Mouse (Mus musculus) stomach, postnatal 0 days (tissue): ENCODE measurements around the gene Rdh13. TPM values are rescaled to one million over a fixed set of nuclear protein-coding genes. Genes with fewer than 3 reads are reported as not detected.

Experiments
- ATAC-seq: fragments of 200-750 bp; cut with Nextera tagmentation; 2 replicates; pipeline ENCODE4 v1.8.0; 2017; ENCODE audit not compliant: low FRiP score, low TSS enrichment
- DNase-seq: peaks from one replicate; pipeline ENCODE4 v3.0.0-alpha.2; 2016; ENCODE audit warnings: low spot score
- H3K27ac ChIP-seq: fragments of 300-500 bp; sonication (generic); replicated peaks from 2 replicates; pipeline ENCODE4 v1.5.1; 2014; ENCODE audit warnings: mild to moderate bottlenecking, control low read depth
- H3K27me3 ChIP-seq: fragments of 300-500 bp; sonication (generic); 2 replicates; pipeline ENCODE4 v1.6.1; 2014; ENCODE audit warnings: low read length; ENCODE audit not compliant: control insufficient read depth, insufficient read depth
- H3K36me3 ChIP-seq: fragments of 300-500 bp; sonication (generic); 2 replicates; pipeline ENCODE4 v1.6.1; 2014; ENCODE audit warnings: low read length, mixed read lengths; ENCODE audit not compliant: control insufficient read depth, insufficient read depth
- H3K4me1 ChIP-seq: fragments of 300-500 bp; sonication (generic); replicated peaks from 2 replicates; pipeline ENCODE4 v1.6.1; 2014; ENCODE audit warnings: antibody characterized with exemption; ENCODE audit not compliant: control insufficient read depth, insufficient read depth
- H3K4me2 ChIP-seq: fragments of 300-500 bp; sonication (generic); replicated peaks from 2 replicates; pipeline ENCODE4 v1.6.1; 2014; ENCODE audit warnings: low read depth, mild to moderate bottlenecking, control low read depth, moderate library complexity
- H3K4me3 ChIP-seq: fragments of 300-500 bp; sonication (generic); 2 replicates; pipeline ENCODE4 v1.5.1; 2014; ENCODE audit warnings: low read depth, low read length, control low read depth
- H3K9ac ChIP-seq: fragments of 300-500 bp; sonication (generic); 2 replicates; pipeline ENCODE4 v1.6.1; 2014; ENCODE audit warnings: mild to moderate bottlenecking, low read length, control low read depth, mixed read lengths
- H3K9me3 ChIP-seq: fragments of 300-500 bp; sonication (generic); 2 replicates; pipeline ENCODE4 v1.6.1; 2016; ENCODE audit warnings: low read length; ENCODE audit not compliant: control insufficient read depth
- CTCF ChIP-seq: IDR thresholded peaks from 2 replicates; pipeline ENCODE4 v1.5.1; 2016; ENCODE audit warnings: antibody characterized with exemption, low read depth, mild to moderate bottlenecking, moderate library complexity
- EP300 ChIP-seq: optimal IDR thresholded peaks from 2 replicates; pipeline ENCODE3; 2016; ENCODE audit warnings: antibody characterized with exemption
- WGBS: fragments of 180-500 bp; shearing (Covaris S2); extraction: QIAGEN DNeasy Blood & Tissue Kit; methylation state at CpG from one replicate; pipeline ENCODE4 v1.1.7; 2014; 5-methylcytosine and 5-hydroxymethylcytosine counted together
- polyA plus RNA-seq: library from polyadenylated mRNA; unstranded; fragments of >200 nt; fragmentation: Nextera tagmentation; extraction: Ambion mirVana; gene quantifications from 2 replicates; pipeline ENCODE4 v1.2.1, GENCODE M21; 2015

Rdh13 gene
- 29.0 and 30.0 TPM in 2 replicates for polyA plus RNA-seq

DNA sequence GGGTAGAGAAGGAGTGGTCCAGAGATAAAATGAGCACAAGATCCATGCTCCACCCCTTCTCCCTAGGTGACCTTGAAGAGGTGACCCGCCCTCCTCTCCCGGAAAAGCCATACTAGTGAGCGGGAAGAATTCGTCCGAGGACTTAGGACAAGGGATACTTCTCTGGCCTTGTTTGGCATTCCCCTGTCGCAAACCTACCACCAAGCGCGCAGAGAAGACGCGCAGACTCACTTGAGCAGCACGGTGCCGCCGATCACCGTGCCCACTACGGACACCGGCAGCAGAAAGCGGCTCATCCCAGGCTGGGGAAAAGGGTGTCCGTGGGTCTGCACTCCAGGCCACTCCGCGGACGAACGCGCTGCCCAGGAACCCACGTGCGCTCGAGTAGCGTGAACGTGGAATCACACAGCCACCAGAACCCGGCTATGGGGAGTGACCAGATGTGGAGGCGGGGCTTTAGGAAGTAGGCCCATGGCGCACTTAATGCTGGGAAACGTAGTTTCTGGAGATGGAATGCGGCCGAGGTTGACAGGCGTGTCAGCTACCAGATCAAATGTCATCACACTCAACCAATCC is at the start of gene Rdh13:
TSS of gene Rdh13 (minus strand) at position 434 of the 576 bp plus-strand sequence.
- Histone ChIP-seq H3K9me3 (no peaks in the 10 kb centered on the region), H3K4me3 (peak within 1 kb of the TSS; percentile 73), H3K4me1 (0 out of 2 replicates have a peak, but pooled peaks cover 2% of the 10 kb centered on the region), H3K4me2 (peak within 1 kb of the TSS; percentile 75), H3K27me3 (no peaks in the 10 kb centered on the region), H3K36me3 (peaks cover 9% of the 10 kb centered on the region), H3K9ac (peak within 1 kb of the TSS; percentile 74), H3K27ac (peak within 1 kb of the TSS; percentile 89)
- no peak for TF ChIP-seq EP300
- TF ChIP-seq CTCF, result no peak
- under 1% methylated on average over 35 of the region's 35 CpGs for WGBS
- ATAC-seq, result peak; percentile 93
- DNase-seq, result peak; percentile 88

DNA sequence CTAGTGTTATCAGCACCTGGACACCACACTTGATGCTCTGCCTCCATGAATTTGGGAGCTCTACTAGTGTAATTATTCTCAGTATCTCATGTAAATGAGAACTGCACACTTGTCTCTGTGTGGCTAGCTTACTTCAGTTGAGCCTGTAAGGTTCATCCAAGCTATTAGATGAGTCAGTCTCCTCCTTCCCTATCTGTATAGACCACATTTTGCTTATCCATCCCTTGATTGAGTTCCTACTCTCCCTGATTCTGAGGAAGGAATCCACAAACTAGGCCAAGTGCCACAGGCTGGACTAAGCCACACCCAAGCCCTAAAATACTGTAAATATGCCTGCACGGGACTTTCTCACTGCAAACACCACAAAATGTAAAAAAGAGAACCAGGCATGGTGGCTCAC is 48.5 kb upstream of the Rdh13 start:
- Histone ChIP-seq H3K4me3 (no peak overlapping the region), H3K27me3 (no peaks in the 10 kb centered on the region), H3K9ac (no peak overlapping the region), H3K4me2 (no peak overlapping the region), H3K27ac (no peak overlapping the region), H3K4me1 (peaks cover 5% of the 10 kb centered on the region), H3K9me3 (no peaks in the 10 kb centered on the region), H3K36me3 (peaks cover 18% of the 10 kb centered on the region)
- WGBS, result 23% methylated on average over 1 of the region's 1 CpGs
- ATAC-seq (no peak), DNase-seq (no peak)
- TF ChIP-seq CTCF (no peak), EP300 (no peak)

DNA sequence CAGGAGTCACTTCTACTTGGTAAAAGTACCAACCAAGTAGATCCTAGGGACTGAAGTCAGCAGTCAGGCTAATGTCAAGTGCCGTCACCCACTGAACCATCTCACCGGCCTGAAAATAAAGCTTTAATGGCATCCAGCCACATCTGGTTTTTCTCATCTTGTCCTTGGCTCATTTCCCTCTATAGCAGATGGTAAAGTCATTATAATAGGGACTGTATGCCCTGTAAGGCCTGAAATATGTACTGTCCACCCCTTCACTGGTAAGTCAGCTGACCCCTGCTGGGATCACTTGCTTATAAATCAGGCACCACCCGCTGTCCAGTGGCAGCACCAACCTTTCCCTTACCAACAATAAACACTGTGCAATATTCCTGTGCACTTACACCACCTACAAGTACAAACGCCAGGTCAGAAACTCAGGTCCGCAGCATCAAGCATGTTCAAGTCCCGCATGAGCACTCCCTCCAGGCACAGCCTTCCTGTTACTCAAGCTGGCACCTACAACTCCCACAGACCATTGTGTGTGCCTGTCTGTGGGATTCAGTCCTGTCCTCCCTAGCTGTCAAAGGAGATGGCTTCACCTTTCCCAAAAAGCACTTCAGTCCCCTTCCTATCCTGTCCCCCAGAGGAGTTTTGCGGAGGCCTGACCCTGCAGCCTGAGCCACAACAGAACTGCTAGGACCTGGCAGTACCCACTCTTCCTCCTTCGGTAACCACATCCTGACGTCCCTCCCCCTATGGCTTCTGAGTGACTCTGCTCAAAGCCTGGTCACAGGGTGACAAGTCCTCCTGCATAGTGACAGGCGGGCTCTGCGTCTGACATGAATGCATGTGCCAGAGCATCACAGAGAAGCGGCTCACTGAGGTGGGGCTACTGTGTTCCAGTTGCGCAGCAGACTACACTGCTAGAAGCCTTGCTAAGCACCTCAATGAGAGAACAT is 47.1 kb upstream of the Rdh13 start:
- 73% methylated on average over 13 of the region's 13 CpGs for WGBS
- peaks cover 5% of the 10 kb centered on the region for H3K4me1 ChIP-seq
- H3K27me3 ChIP-seq, result no peaks in the 10 kb centered on the region
- peaks cover 18% of the 10 kb centered on the region for H3K36me3 ChIP-seq
- H3K27ac ChIP-seq, result peak overlapping the region; percentile 73
- no peak for TF ChIP-seq CTCF
- TF ChIP-seq EP300, result no peak
- H3K4me3 ChIP-seq, result no peak overlapping the region
- ATAC-seq (no peak; the same call in 1 of the 2 replicates), DNase-seq (no peak)
- no peak overlapping the region for H3K4me2 ChIP-seq
- no peaks in the 10 kb centered on the region for H3K9me3 ChIP-seq
- H3K9ac ChIP-seq, result 0 out of 2 replicates have a peak overlapping the region, but pooled peaks have one; percentile 18

DNA sequence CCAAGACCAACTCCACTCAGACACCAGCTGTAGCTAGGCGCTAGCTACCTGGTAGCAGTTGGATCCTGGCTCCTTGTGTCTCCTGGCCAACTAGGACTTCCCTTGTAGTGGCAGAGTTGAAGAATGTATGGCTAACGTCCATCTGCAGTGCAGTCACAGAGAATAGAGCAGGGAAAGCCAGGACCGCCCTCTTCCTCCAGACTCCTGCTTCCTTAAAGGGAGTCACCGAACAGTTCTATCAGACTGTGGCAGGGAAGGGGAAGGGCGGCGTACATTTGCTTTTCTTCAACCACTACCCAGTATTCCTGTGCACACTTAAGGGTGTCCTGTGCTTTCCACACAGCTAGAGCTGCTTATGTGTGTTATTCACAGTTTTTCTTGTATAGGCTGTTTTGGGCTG is 45.9 kb upstream of the Rdh13 start:
- peak; percentile 37 for DNase-seq
- no peak overlapping the region for H3K9ac ChIP-seq
- H3K36me3 ChIP-seq, result peaks cover 17% of the 10 kb centered on the region
- peak overlapping the region; percentile 73 for H3K27ac ChIP-seq
- no peaks in the 10 kb centered on the region for H3K9me3 ChIP-seq
- H3K27me3 ChIP-seq, result no peaks in the 10 kb centered on the region
- H3K4me3 ChIP-seq, result no peak overlapping the region
- peaks cover 5% of the 10 kb centered on the region for H3K4me1 ChIP-seq
- peak; percentile 70 for ATAC-seq
- H3K4me2 ChIP-seq, result no peak overlapping the region
- no peak for TF ChIP-seq EP300
- TF ChIP-seq CTCF, result no peak
- 53% methylated on average over 6 of the region's 6 CpGs for WGBS

DNA sequence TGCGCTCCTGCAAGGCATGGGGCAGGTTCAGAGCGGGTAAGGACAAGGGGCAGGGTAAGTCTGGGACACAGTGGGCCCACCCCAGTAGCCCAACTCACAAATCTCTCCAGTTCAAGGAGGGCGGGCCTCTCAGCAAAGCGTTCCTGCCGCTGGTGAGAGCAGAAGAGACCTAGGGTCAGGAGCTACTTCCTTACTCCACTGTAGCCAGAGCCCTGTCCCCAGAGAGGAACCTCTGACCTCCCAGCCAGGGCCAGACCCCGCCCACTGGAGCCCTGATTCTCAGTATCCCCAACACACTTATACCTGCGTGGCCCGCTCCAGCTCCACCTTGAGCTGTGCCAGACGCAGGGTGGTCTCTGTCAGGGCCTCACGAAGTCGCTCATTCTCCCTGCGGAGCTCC is 36.8 kb upstream of the Rdh13 start:
- no peak overlapping the region for H3K4me2 ChIP-seq
- H3K9me3 ChIP-seq, result no peaks in the 10 kb centered on the region
- H3K27me3 ChIP-seq, result no peaks in the 10 kb centered on the region
- peaks cover 45% of the 10 kb centered on the region for H3K36me3 ChIP-seq
- no peak overlapping the region for H3K4me3 ChIP-seq
- 87% methylated on average over 12 of the region's 12 CpGs for WGBS
- TF ChIP-seq EP300, result no peak
- no peak for TF ChIP-seq CTCF
- H3K9ac ChIP-seq, result no peak overlapping the region
- DNase-seq (no peak), ATAC-seq (no peak)
- no peaks in the 10 kb centered on the region; the same call in 1 of the 2 replicates for H3K4me1 ChIP-seq
- H3K27ac ChIP-seq, result no peak overlapping the region
